Mouse (Mus musculus): ENCODE measurements around the gene Foxp1. TPM values are rescaled to one million over a fixed set of nuclear protein-coding genes. Genes with fewer than 3 reads are reported as not detected.
A peak's percentile ranks its signal among the peaks of the same experiment; 100 is the strongest.

Gene Foxp1
- 88.5 and 107 TPM in 2 replicates for polyA plus RNA-seq (2016; fragmentation: Nextera tagmentation; extraction: Ambion mirVana)

DNA sequence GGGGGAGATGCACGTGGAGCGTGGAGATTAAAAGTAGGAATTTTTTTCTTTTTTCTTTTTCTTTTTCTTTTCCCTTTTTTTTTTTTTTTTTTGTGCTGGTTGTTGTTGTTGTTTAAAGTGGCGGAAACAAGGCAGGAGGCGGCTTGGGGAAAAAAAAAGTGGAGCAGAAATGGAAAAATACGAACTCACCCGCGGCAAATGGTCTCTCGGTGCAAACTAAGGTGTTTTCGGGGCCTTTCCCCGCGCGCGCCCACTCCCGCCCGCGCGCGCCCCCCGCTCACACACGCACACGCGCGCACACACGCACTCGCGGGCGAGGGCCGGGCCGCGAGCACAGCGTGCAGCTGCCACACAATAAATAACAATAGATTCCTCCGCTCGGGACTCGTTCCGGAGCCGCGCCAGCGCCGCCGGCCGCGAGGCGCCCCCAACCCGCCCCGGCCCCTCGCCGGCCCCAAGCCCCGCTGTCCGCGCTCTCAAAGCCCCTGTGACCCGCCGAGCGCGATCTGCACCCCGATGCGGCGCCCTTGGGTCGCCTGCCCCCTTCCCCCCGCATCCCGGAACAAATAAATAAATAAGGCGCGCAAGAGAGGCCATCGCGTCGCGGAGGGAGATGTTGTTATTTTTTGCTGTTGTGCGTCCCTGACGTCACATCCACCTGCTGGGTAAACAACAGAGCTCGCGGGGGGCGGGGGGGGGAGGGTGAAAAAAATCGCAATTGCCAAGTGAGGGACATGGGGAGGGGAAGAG, at the start of gene Foxp1:
Gene Foxp1 (minus strand): TSS at position 363 of the 750 bp plus-strand sequence.
- Histone ChIP-seq H3K36me3 (replicated peaks) (peaks cover 14% of the 10 kb centered on the region), H3K27me3 (replicated peaks; ENCODE audit: low read depth, poor library complexity, severe bottlenecking) (no peaks in the 10 kb centered on the region; the same call in 1 of the 2 replicates), H3K4me1 (peaks cover 58% of the 10 kb centered on the region), H3K4me3 (peak within 1 kb of the TSS; percentile 85), H3K27ac (replicated peaks) (peak within 1 kb of the TSS; percentile 93), H3K9me3 (peaks cover 6% of the 10 kb centered on the region; the same call in 1 of the 2 replicates)
- under 1% methylated on average over 72 of the region's 72 CpGs for WGBS
- DNase-seq (ENCODE audit: low spot score) = peak; percentile 83

DNA sequence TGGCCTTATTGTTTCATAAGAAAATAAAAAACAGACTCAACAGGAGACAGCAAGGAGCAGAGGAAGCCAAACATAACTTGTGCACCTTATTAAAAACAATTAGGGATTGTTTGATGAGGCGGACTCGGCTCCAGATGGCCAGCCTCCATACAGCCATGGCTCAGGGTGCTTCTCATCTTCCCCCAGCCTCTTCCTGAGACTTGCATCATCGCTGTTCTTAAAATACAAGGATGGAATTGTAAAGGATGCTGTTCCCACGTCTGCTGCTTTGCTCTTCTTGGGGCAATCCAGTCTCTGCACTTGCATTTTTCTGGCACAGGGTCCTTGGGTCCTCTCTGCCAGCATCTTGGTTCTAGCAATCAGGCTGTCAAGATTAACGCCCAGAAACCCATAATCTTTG, 49.5 kb upstream of the Foxp1 start:
- Histone ChIP-seq H3K36me3 (replicated peaks) (no peaks in the 10 kb centered on the region), H3K4me3 (no peak overlapping the region), H3K4me1 (peaks cover under 1% of the 10 kb centered on the region), H3K27me3 (replicated peaks; ENCODE audit: low read depth, poor library complexity, severe bottlenecking) (no peaks in the 10 kb centered on the region), H3K9me3 (no peaks in the 10 kb centered on the region), H3K27ac (replicated peaks) (no peak overlapping the region)
- 74% methylated on average over 5 of the region's 5 CpGs for WGBS
- no peak for DNase-seq (ENCODE audit: low spot score)

GRCm38 (mm10) chr6:99566921-99567320, 44.4 kb upstream of the Foxp1 start:
- 74% methylated on average over 8 of the region's 8 CpGs for WGBS
- 0 out of 2 replicates have a peak overlapping the region, but pooled peaks have one; percentile 10 for H3K27ac ChIP-seq (replicated peaks)
- DNase-seq (ENCODE audit: low spot score) = no peak

GRCm38 (mm10) chr6:99564766-99565165, 42.2 kb upstream of the Foxp1 start:
- H3K4me1 ChIP-seq = peaks cover 5% of the 10 kb centered on the region
- H3K27ac ChIP-seq (replicated peaks) = no peak overlapping the region
- no peak for DNase-seq (ENCODE audit: low spot score)
- WGBS = 85% methylated on average over 3 of the region's 3 CpGs
- no peaks in the 10 kb centered on the region for H3K36me3 ChIP-seq (replicated peaks)
- no peaks in the 10 kb centered on the region for H3K9me3 ChIP-seq
- no peaks in the 10 kb centered on the region for H3K27me3 ChIP-seq (replicated peaks; ENCODE audit: low read depth, poor library complexity, severe bottlenecking)
- H3K4me3 ChIP-seq = no peak overlapping the region

More at GRCm38 (mm10) chr6:99566921-99567320, 44.4 kb upstream of the Foxp1 start:
- Histone ChIP-seq H3K4me3 (no peak overlapping the region), H3K9me3 (no peaks in the 10 kb centered on the region), H3K36me3 (replicated peaks) (no peaks in the 10 kb centered on the region), H3K4me1 (peaks cover 5% of the 10 kb centered on the region), H3K27me3 (replicated peaks; ENCODE audit: low read depth, poor library complexity, severe bottlenecking) (no peaks in the 10 kb centered on the region)

GRCm38 (mm10) chr6:99556950-99557349, 34.4 kb upstream of the Foxp1 start:
- H3K4me1 ChIP-seq = no peaks in the 10 kb centered on the region
- no peaks in the 10 kb centered on the region for H3K27me3 ChIP-seq (replicated peaks; ENCODE audit: low read depth, poor library complexity, severe bottlenecking)
- no peak overlapping the region for H3K4me3 ChIP-seq
- no peaks in the 10 kb centered on the region for H3K9me3 ChIP-seq
- WGBS = 90% methylated on average over 5 of the region's 5 CpGs
- DNase-seq (ENCODE audit: low spot score) = no peak
- H3K27ac ChIP-seq (replicated peaks) = no peak overlapping the region
- H3K36me3 ChIP-seq (replicated peaks) = no peaks in the 10 kb centered on the region

- H3K27ac ChIP-seq (replicated peaks) = no peak overlapping the region
- DNase-seq (ENCODE audit: low spot score) = no peak
- H3K4me1 ChIP-seq = no peaks in the 10 kb centered on the region
- WGBS = 77% methylated on average over 1 of the region's 1 CpGs
- no peak overlapping the region for H3K4me3 ChIP-seq
- no peaks in the 10 kb centered on the region for H3K9me3 ChIP-seq
- H3K36me3 ChIP-seq (replicated peaks) = no peaks in the 10 kb centered on the region
- no peaks in the 10 kb centered on the region for H3K27me3 ChIP-seq (replicated peaks; ENCODE audit: low read depth, poor library complexity, severe bottlenecking)
Observed at GRCm38 (mm10) chr6:99552816-99553215, 30.3 kb upstream of the Foxp1 start.

- H3K4me3 ChIP-seq = no peak overlapping the region
- H3K27me3 ChIP-seq (replicated peaks; ENCODE audit: low read depth, poor library complexity, severe bottlenecking) = no peaks in the 10 kb centered on the region
- H3K36me3 ChIP-seq (replicated peaks) = no peaks in the 10 kb centered on the region
- H3K27ac ChIP-seq (replicated peaks) = no peak overlapping the region
- DNase-seq (ENCODE audit: low spot score) = no peak
- peaks cover 6% of the 10 kb centered on the region for H3K4me1 ChIP-seq
- 86% methylated on average over 2 of the region's 2 CpGs for WGBS
- no peaks in the 10 kb centered on the region for H3K9me3 ChIP-seq
Observed at GRCm38 (mm10) chr6:99546416-99546815, 23.9 kb upstream of the Foxp1 start.

GRCm38 (mm10) chr6:99545437-99545836, 22.9 kb upstream of the Foxp1 start:
- Histone ChIP-seq H3K4me3 (no peak overlapping the region), H3K27me3 (replicated peaks; ENCODE audit: low read depth, poor library complexity, severe bottlenecking) (no peaks in the 10 kb centered on the region), H3K36me3 (replicated peaks) (no peaks in the 10 kb centered on the region), H3K9me3 (no peaks in the 10 kb centered on the region), H3K4me1 (peaks cover 14% of the 10 kb centered on the region), H3K27ac (replicated peaks) (no peak overlapping the region)
- DNase-seq (ENCODE audit: low spot score) = no peak
- 74% methylated on average over 6 of the region's 6 CpGs for WGBS

DNA sequence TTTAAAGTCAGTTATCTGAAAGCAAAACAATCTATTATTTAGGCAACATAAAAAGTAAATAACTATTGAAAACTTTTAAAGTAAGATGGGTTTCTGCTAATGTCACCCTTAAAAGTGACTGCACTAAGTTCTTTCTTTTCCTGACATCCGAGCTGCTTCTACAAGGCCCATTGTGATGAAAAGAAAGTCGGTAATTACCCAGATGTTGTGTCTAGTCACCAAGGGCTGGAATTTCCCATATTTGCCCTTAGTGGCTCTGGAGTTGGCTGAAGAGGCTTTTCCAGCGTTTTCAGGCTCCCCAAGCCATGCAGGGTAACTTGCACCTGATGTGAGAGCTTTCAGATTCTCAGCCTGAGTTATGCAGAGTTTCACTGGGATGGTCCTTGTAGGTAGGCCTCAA, 18.6 kb upstream of the Foxp1 start:
- no peaks in the 10 kb centered on the region for H3K36me3 ChIP-seq (replicated peaks)
- H3K9me3 ChIP-seq = no peaks in the 10 kb centered on the region
- no peak overlapping the region for H3K4me3 ChIP-seq
- DNase-seq (ENCODE audit: low spot score) = no peak
- WGBS = 30% methylated on average over 3 of the region's 3 CpGs
- H3K27me3 ChIP-seq (replicated peaks; ENCODE audit: low read depth, poor library complexity, severe bottlenecking) = no peaks in the 10 kb centered on the region
- peaks cover 22% of the 10 kb centered on the region for H3K4me1 ChIP-seq
- H3K27ac ChIP-seq (replicated peaks) = no peak overlapping the region

GRCm38 (mm10) chr6:99540653-99541052, 18.1 kb upstream of the Foxp1 start:
- no peaks in the 10 kb centered on the region for H3K36me3 ChIP-seq (replicated peaks)
- 62% methylated on average over 6 of the region's 6 CpGs for WGBS

DNA sequence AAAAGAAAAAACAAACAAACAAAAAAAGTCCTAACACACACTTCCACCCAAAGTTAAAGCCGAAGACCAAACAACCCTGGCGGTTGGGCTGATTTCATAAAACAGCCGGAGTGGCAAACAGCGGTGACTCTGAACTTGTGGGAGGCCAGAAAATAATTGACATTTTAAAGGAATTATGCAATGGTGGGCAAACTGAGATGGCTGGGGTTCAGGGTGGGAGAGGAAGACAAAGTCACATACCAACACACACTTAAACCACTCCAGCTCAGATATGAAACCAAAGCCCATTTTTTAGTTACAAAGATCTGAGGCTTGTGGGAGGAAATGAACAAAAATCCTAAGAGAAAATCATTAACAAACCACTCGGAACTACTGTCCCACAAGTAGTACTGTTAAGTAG, 17.6 kb upstream of the Foxp1 start:
- WGBS = 87% methylated on average over 5 of the region's 5 CpGs
- Histone ChIP-seq H3K4me1 (peaks cover 22% of the 10 kb centered on the region), H3K9me3 (no peaks in the 10 kb centered on the region), H3K4me3 (no peak overlapping the region), H3K27me3 (replicated peaks; ENCODE audit: low read depth, poor library complexity, severe bottlenecking) (no peaks in the 10 kb centered on the region), H3K27ac (replicated peaks) (no peak overlapping the region), H3K36me3 (replicated peaks) (no peaks in the 10 kb centered on the region)
- DNase-seq (ENCODE audit: low spot score) = no peak

More at GRCm38 (mm10) chr6:99540653-99541052, 18.1 kb upstream of the Foxp1 start:
- DNase-seq (ENCODE audit: low spot score) = no peak
- Histone ChIP-seq H3K9me3 (no peaks in the 10 kb centered on the region), H3K27ac (replicated peaks) (no peak overlapping the region), H3K4me3 (no peak overlapping the region), H3K4me1 (peaks cover 22% of the 10 kb centered on the region), H3K27me3 (replicated peaks; ENCODE audit: low read depth, poor library complexity, severe bottlenecking) (no peaks in the 10 kb centered on the region)

- DNase-seq (ENCODE audit: low spot score) = no peak
- no peak overlapping the region for H3K4me3 ChIP-seq
- no peaks in the 10 kb centered on the region for H3K27me3 ChIP-seq (replicated peaks; ENCODE audit: low read depth, poor library complexity, severe bottlenecking)
- H3K36me3 ChIP-seq (replicated peaks) = no peaks in the 10 kb centered on the region
- H3K27ac ChIP-seq (replicated peaks) = no peak overlapping the region
- WGBS = 88% methylated on average over 17 of the region's 17 CpGs
- H3K4me1 ChIP-seq = peaks cover 22% of the 10 kb centered on the region
- no peaks in the 10 kb centered on the region for H3K9me3 ChIP-seq
Observed at GRCm38 (mm10) chr6:99538194-99538941, 15.8 kb upstream of the Foxp1 start.

Data from embryonic facial prominence, embryonic 10.5 days (tissue).